Mouse (Mus musculus): ENCODE measurements at regions not wholly inside any gene's neighbourhood (a gene's known extent, or its start where the extent isn't known, plus 50 kb on each side); places are given as distances from the start of the nearest gene placed in this dataset.
A peak's percentile ranks its signal among the peaks of the same experiment; 100 is the strongest.

- Histone ChIP-seq H3K27me3 (ENCODE audit: control insufficient read depth, insufficient read depth, low read length) (no peaks in the 10 kb centered on the region), H3K27ac (ENCODE audit: insufficient read depth, low read depth, low read length) (no peak overlapping the region), H3K4me1 (ENCODE audit: control insufficient read depth, insufficient read depth, insufficient read length, low read length) (peaks cover 2% of the 10 kb centered on the region; the same call in 1 of the 2 replicates), H3K36me3 (ENCODE audit: control insufficient read depth, insufficient read depth, low read length) (no peaks in the 10 kb centered on the region), H3K4me3 (ENCODE audit: low read depth, low read length) (no peak overlapping the region)
- TF ChIP-seq CTCF (IDR thresholded peaks at IDR 0.05; ENCODE audit: extremely low read depth, insufficient read length, insufficient replicate concordance, low read depth, low read length) (no peak), POLR2A (IDR thresholded peaks at IDR 0.05; ENCODE audit: low read depth, low read length) (no peak)
- 59% methylated on average over 3 of the region's 3 CpGs for WGBS
Observed at GRCm38 (mm10) chr10:8136662-8137061, 180.6 kb upstream of the Tab2 start.

GRCm38 (mm10) chr10:8135272-8135671, 179.2 kb upstream of the Tab2 start:
- TF ChIP-seq POLR2A (IDR thresholded peaks at IDR 0.05; ENCODE audit: low read depth, low read length) (no peak), CTCF (IDR thresholded peaks at IDR 0.05; ENCODE audit: extremely low read depth, insufficient read length, insufficient replicate concordance, low read depth, low read length) (no peak)
- Histone ChIP-seq H3K27me3 (ENCODE audit: control insufficient read depth, insufficient read depth, low read length) (no peaks in the 10 kb centered on the region), H3K36me3 (ENCODE audit: control insufficient read depth, insufficient read depth, low read length) (no peaks in the 10 kb centered on the region), H3K4me1 (ENCODE audit: control insufficient read depth, insufficient read depth, insufficient read length, low read length) (peaks cover 2% of the 10 kb centered on the region; the same call in 1 of the 2 replicates), H3K4me3 (ENCODE audit: low read depth, low read length) (no peak overlapping the region), H3K27ac (ENCODE audit: insufficient read depth, low read depth, low read length) (no peak overlapping the region)
- WGBS = 55% methylated on average over 7 of the region's 7 CpGs

DNA sequence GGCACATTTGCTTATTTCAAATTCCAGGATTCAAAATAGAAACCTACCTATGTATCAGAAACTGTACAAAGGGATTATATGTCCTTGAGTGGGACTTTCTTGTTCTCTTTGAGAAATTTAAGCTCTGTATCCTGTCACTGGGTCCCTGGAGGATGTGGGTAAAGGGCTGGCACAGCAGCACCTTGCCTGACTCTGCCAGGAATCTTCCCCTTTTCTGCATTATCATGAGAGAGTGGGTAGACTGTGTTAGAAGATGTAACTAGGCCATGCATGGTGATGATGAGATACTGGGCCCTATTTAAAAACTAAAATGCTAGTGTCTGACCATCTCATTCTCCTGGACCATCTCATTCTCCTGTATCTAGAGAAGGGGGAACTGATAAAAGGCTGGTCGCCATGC, 178.4 kb upstream of the Tab2 start:
- WGBS = 100% methylated on average over 1 of the region's 1 CpGs
- H3K27me3 ChIP-seq (ENCODE audit: control insufficient read depth, insufficient read depth, low read length) = no peaks in the 10 kb centered on the region
- no peaks in the 10 kb centered on the region for H3K36me3 ChIP-seq (ENCODE audit: control insufficient read depth, insufficient read depth, low read length)
- no peak overlapping the region for H3K4me3 ChIP-seq (ENCODE audit: low read depth, low read length)
- TF ChIP-seq POLR2A (IDR thresholded peaks at IDR 0.05; ENCODE audit: low read depth, low read length) (no peak), CTCF (IDR thresholded peaks at IDR 0.05; ENCODE audit: extremely low read depth, insufficient read length, insufficient replicate concordance, low read depth, low read length) (no peak)
- no peak overlapping the region for H3K27ac ChIP-seq (ENCODE audit: insufficient read depth, low read depth, low read length)
- peaks cover 2% of the 10 kb centered on the region; the same call in 1 of the 2 replicates for H3K4me1 ChIP-seq (ENCODE audit: control insufficient read depth, insufficient read depth, insufficient read length, low read length)

- WGBS = 35% methylated on average over 13 of the region's 13 CpGs
- Histone ChIP-seq H3K4me3 (ENCODE audit: low read depth, low read length) (no peak overlapping the region), H3K27me3 (ENCODE audit: control insufficient read depth, insufficient read depth, low read length) (no peaks in the 10 kb centered on the region), H3K27ac (ENCODE audit: insufficient read depth, low read depth, low read length) (no peak overlapping the region), H3K36me3 (ENCODE audit: control insufficient read depth, insufficient read depth, low read length) (no peaks in the 10 kb centered on the region), H3K4me1 (ENCODE audit: control insufficient read depth, insufficient read depth, insufficient read length, low read length) (peaks cover 2% of the 10 kb centered on the region; the same call in 1 of the 2 replicates)
- TF ChIP-seq CTCF (IDR thresholded peaks at IDR 0.05; ENCODE audit: extremely low read depth, insufficient read length, insufficient replicate concordance, low read depth, low read length) (no peak), POLR2A (IDR thresholded peaks at IDR 0.05; ENCODE audit: low read depth, low read length) (no peak)
Observed at GRCm38 (mm10) chr10:8133451-8133952, 177.5 kb upstream of the Tab2 start.

- no peaks in the 10 kb centered on the region for H3K27me3 ChIP-seq (ENCODE audit: control insufficient read depth, insufficient read depth, low read length)
- no peak overlapping the region for H3K27ac ChIP-seq (ENCODE audit: insufficient read depth, low read depth, low read length)
- H3K4me3 ChIP-seq (ENCODE audit: low read depth, low read length) = no peak overlapping the region
- TF ChIP-seq POLR2A (IDR thresholded peaks at IDR 0.05; ENCODE audit: low read depth, low read length) (no peak), CTCF (IDR thresholded peaks at IDR 0.05; ENCODE audit: extremely low read depth, insufficient read length, insufficient replicate concordance, low read depth, low read length) (no peak)
- H3K4me1 ChIP-seq (ENCODE audit: control insufficient read depth, insufficient read depth, insufficient read length, low read length) = peaks cover 2% of the 10 kb centered on the region; the same call in 1 of the 2 replicates
- 89% methylated on average over 2 of the region's 2 CpGs for WGBS
- no peaks in the 10 kb centered on the region for H3K36me3 ChIP-seq (ENCODE audit: control insufficient read depth, insufficient read depth, low read length)
Observed at GRCm38 (mm10) chr10:8132795-8133194, 176.8 kb upstream of the Tab2 start.

DNA sequence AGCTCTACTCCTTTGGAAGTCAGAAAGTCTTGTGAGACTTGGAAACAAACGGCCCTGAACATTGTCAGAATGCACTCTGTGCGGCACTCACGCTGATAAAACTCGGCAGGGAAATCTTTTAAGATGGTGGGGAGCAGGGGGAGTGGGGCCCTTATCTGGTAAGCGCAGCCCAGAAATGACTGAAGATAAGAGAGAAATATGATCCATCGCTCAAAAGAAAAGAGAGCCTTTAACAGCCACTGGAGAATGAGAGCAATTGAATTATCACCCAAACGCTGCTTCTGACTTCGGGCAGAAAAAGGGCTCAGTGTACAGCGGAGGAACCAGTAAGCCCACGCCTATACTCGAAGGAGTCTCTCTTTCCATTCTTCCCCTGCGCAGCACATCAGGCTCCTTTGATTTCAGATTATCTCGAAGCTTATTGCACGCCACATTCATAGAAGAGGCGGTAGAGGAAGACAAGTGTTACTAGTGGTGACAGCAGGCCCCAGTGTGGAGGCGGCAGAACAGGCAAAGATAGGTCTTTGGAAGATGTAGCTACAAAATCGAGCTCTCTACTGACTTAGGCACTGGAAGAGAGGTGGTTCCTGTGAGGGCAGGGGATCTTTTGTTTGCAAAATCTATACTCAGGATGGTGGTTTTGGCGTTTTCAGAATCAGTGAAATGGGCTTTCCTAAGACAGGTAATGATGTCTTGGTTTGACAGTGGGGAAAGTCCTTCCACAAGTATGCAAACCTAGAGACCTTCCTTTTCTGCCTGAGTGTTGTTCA, 174.6 kb upstream of the Tab2 start:
- no peaks in the 10 kb centered on the region for H3K36me3 ChIP-seq (ENCODE audit: control insufficient read depth, insufficient read depth, low read length)
- no peak overlapping the region for H3K4me3 ChIP-seq (ENCODE audit: low read depth, low read length)
- H3K4me1 ChIP-seq (ENCODE audit: control insufficient read depth, insufficient read depth, insufficient read length, low read length) = peaks cover under 1% of the 10 kb centered on the region; the same call in 1 of the 2 replicates
- no peaks in the 10 kb centered on the region for H3K27me3 ChIP-seq (ENCODE audit: control insufficient read depth, insufficient read depth, low read length)
- H3K27ac ChIP-seq (ENCODE audit: insufficient read depth, low read depth, low read length) = peak overlapping the region; percentile 24
- TF ChIP-seq POLR2A (IDR thresholded peaks at IDR 0.05; ENCODE audit: low read depth, low read length) = no peak
- TF ChIP-seq CTCF (IDR thresholded peaks at IDR 0.05; ENCODE audit: extremely low read depth, insufficient read length, insufficient replicate concordance, low read depth, low read length) = no peak
- 25% methylated on average over 18 of the region's 18 CpGs for WGBS

- no peak for TF ChIP-seq CTCF (IDR thresholded peaks at IDR 0.05; ENCODE audit: extremely low read depth, insufficient read length, insufficient replicate concordance, low read depth, low read length)
- no peak for TF ChIP-seq POLR2A (IDR thresholded peaks at IDR 0.05; ENCODE audit: low read depth, low read length)
- H3K36me3 ChIP-seq (ENCODE audit: control insufficient read depth, insufficient read depth, low read length) = no peaks in the 10 kb centered on the region
- no peak overlapping the region for H3K4me3 ChIP-seq (ENCODE audit: low read depth, low read length)
- 37% methylated on average over 8 of the region's 8 CpGs for WGBS
- no peaks in the 10 kb centered on the region for H3K27me3 ChIP-seq (ENCODE audit: control insufficient read depth, insufficient read depth, low read length)
- peak overlapping the region; percentile 24 for H3K27ac ChIP-seq (ENCODE audit: insufficient read depth, low read depth, low read length)
- H3K4me1 ChIP-seq (ENCODE audit: control insufficient read depth, insufficient read depth, insufficient read length, low read length) = no peaks in the 10 kb centered on the region
Observed at GRCm38 (mm10) chr10:8130057-8130456, 174.0 kb upstream of the Tab2 start.
